Mouse (Mus musculus) cerebral cortex, adult 2 months (tissue): ENCODE data around the gene Olfr1356.

Experiments used
- WGBS: fragments of 180-500 bp; shearing (Covaris S2); methylation state at CpG from one replicate; pipeline ENCODE4 v1.1.7; 2018; 5-methylcytosine and 5-hydroxymethylcytosine counted together

The Olfr1356 gene

GRCm38 (mm10) chr10:78852066-78852465 lies at the start of gene Olfr1356:
Gene Olfr1356, minus strand, starts transcription at chr10:78852166.
- whole genome bisulfite sequencing: 83% methylated on average over 2 of the region's 2 CpGs

- WGBS: 74% methylated on average over 2 of the region's 2 CpGs
Measured at GRCm38 (mm10) chr10:78875240-78875639, 23.3 kb upstream of the Olfr1356 start, which contains the start of gene Olfr1355. Gene Olfr1355, plus strand, starts transcription at chr10:78875540.

DNA sequence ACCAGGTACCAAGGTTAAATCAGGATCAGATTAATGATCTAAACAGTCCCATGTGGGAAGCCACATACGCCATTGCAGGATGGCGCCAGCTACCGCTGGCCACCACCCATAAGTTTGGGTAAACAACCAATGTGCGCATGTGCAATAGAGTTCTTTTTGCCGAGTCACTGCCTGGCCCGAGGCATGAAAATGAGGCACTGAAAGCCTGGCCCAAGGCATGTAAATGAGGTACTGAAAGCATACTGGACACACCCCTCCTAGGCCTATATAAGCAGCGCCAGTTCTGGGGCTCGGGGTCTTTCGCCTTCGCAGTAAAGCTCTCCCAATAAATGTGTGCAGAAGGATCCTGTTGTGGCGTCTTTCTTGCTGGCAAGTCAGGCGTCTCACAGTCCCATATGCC lies 11.5 kb downstream of the Olfr1356 start:
- WGBS: 90% methylated on average over 12 of the region's 12 CpGs

- WGBS: 17% methylated on average over 6 of the region's 6 CpGs
Measured at GRCm38 (mm10) chr10:78812358-78813060, 39.5 kb downstream of the Olfr1356 start.

DNA sequence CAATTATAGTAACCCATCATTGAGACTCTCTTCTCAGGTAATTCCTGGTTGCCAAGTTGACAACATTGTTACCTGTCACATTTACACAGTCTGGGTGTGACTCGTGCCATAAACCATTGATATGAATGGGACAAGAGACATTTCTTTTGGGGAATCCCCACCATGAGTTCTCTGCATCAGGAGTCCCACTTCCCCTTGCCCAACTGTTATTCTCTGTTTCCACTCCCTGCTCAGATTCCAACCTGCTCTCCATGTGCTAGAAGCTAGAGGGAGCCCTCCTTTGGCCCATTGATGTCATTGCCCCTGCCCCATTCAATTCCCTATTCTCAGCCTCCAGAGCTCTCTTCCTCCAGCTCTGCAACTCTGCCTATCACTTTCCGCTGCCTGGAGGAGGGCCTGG lies 50.5 kb downstream of the Olfr1356 start:
- WGBS: 92% methylated on average over 2 of the region's 2 CpGs
